Mouse (Mus musculus) liver, postnatal 0 days (tissue): ENCODE results near the gene Fkbp15.

Source experiments
- CTCF ChIP-seq: sonication (generic); IDR thresholded peaks from 2 replicates; pipeline ENCODE4 v1.5.1; 2016; ENCODE audit warnings: antibody characterized with exemption, low read depth
- EP300 ChIP-seq: IDR thresholded peaks from 2 replicates; pipeline ENCODE4 v1.6.1; 2016; ENCODE audit warnings: antibody characterized with exemption, low read depth, mild to moderate bottlenecking

- no peak for TF ChIP-seq CTCF
- TF ChIP-seq EP300: no peak
These were observed 77.4 kb downstream of the Fkbp15 start for GRCm38 (mm10) chr4:62282969-62283368.
